Mouse (Mus musculus): ENCODE measurements at regions not wholly inside any gene's neighbourhood (a gene's known extent, or its start where the extent isn't known, plus 50 kb on each side); places are given as distances from the start of the nearest gene placed in this dataset.

- TF ChIP-seq MXI1 (IDR thresholded peaks at IDR 0.05; ENCODE audit: low read depth, low read length) (no peak), POLR2AphosphoS2 (IDR thresholded peaks at IDR 0.05; ENCODE audit: low read length) (no peak), EP300 (IDR thresholded peaks at IDR 0.05; ENCODE audit: low read depth in 1 of 2, low read length in 2 of 2) (no peak)
Measured at GRCm38 (mm10) chr8:54371073-54371472, 158.3 kb upstream of the Asb5 start.
